Mouse (Mus musculus): ENCODE data around the gene Bhlhe40.

DNA sequence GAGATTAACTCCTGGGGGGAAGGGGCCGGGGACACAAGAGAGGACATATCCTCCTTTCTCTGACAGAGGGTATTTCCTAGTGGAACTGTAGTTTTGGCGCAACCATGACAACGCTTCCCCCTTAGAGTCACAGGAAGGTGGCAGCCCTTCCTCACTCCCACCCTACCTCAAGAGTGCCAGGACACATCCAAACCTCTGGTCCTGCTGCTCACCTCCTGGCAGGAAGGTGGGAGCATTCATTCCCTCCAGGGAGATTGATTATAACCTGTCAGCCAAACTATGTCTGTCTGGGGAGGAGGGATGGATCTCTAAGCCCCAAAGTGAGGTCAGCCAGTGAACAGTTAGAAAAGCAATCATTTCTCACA, 2.4 kb upstream of the Bhlhe40 start:
- TF ChIP-seq CTCF (IDR thresholded peaks at IDR 0.05; ENCODE audit: low read depth, low read length), result no peak
- TF ChIP-seq TAL1 (conservative IDR thresholded peaks at IDR 0.05; ENCODE audit: low read depth, low read length), result no peak
- no peak for TF ChIP-seq GATA2 (IDR thresholded peaks at IDR 0.05; ENCODE audit: borderline replicate concordance, low read depth, low read length)
- no peak for TF ChIP-seq POLR2AphosphoS5 (IDR thresholded peaks at IDR 0.05; ENCODE audit: insufficient replicate concordance, low read depth, low read length)
- no peak for TF ChIP-seq GATA1 (IDR thresholded peaks at IDR 0.05; ENCODE audit: borderline replicate concordance, low read length)

All from G1E (cell line).